Mouse (Mus musculus) mouse embryonic stem cell (cell line): ENCODE measurements around the gene Rnf4.

ENCODE experiments used
- in situ Hi-C, 2 experiments: fragments of 300-500 bp; cut with MboI; formaldehyde crosslinking; loops; 1 replicate in 1 of 2; 3 replicates in 1 of 2; pipeline ENCODE4 v1.14.3; 2019 to 2020; ENCODE audit warnings: low sequenced_read_pairs in 2 of 2, low pct_unique_long_range_greater_than_20kb in 1 of 2, mixed read lengths in 1 of 2; ENCODE audit not compliant: unreplicated experiment in 1 of 2

The Rnf4 gene

DNA sequence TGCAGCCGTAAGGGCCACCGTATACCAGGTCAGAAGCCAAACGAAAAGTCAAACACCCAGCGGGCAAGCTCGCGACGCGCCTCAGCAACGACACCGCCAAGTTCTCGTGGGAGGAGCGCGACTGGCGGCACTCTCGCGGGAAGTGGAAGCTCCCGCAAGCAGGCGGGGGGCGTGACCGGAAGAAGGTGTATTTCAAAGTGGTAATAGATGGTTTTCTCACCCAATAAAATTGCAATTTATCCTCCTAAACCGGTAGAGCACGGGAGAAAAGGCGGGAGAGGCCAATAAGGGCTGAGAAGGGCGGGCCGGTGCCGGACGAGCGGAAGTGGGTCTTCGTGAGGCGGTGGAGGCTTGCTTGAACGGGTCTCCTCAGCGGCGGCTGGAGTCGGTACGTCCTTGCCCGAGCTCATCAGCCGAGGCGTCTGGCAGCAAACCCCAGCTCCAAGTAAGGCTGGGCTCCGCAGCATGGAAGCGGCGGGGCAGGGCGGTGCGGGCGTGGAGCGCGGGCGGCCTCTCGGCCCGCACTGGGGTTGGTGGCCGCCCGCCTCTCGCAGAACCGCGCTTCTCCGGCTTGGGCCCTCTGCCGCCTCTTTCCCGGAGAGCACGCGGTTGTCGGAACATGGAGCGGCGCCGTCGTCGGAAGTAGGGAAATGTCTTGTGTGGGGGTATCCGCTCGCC is at the start of gene Rnf4:
TSS of gene Rnf4 (plus strand) at position 193 of the 678 bp plus-strand sequence.
- in situ Hi-C loops: no loop called here

GRCm38 (mm10) chr5:34286516-34286915 is 49.6 kb upstream of the Rnf4 start:
- in situ Hi-C loops: no loop called here

DNA sequence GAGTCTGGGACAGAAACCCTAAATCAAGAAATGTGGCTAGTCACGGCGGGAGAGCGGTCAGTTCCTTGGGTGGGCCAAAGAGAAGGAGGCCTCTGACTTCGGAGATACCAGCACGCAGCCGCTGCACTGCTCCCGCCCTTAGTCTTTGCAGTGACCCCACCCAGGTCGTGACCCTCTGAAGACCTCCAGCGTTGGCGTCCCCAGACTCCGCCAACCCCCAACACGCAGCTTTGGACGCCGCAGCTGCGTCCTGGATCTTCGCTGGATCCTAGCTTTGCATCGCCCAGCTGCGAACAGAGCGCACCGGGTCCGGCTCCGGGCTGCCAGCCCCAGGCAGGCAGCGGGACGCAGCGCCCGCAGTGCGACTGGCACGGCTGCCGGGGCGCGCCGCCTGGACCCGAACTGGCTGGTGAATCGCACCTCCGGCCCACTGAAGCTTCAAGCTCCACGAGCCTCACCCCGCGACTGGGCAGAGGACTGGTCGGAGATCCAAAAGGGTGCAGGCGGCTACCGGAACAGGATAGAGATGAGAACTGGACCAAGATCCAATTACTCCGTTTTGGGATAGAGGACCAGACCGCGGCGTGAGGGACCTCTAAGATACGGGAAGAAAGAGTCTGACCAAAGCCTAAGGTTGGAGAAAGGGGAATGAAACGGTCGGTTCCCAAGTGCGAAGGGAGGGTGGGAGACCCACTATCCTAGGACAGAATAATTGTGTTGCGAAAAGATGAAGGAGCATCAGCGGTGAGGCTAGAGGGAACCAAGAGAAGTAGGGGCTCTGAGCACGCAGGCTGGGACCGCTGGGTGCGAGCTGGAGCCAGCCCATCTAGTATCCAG is 48.9 kb upstream of the Rnf4 start:
- in situ Hi-C loops: no loop called here

GRCm38 (mm10) chr5:34287838-34288145 is 48.3 kb upstream of the Rnf4 start:
- in situ Hi-C loops: no loop called here

GRCm38 (mm10) chr5:34288154-34288716 is 47.9 kb upstream of the Rnf4 start, which contains the start of the genes Zfyve28 and Cfap99:
Zfyve28 (minus strand) TSS chr5:34288449.
Cfap99 (plus strand) TSS chr5:34288600.
- in situ Hi-C loops: no loop called here

GRCm38 (mm10) chr5:34289286-34289685 is 46.8 kb upstream of the Rnf4 start:
- in situ Hi-C loops: no loop called here

- in situ Hi-C loops: no loop called here
Observed at GRCm38 (mm10) chr5:34293363-34293762, 42.7 kb upstream of the Rnf4 start.

DNA sequence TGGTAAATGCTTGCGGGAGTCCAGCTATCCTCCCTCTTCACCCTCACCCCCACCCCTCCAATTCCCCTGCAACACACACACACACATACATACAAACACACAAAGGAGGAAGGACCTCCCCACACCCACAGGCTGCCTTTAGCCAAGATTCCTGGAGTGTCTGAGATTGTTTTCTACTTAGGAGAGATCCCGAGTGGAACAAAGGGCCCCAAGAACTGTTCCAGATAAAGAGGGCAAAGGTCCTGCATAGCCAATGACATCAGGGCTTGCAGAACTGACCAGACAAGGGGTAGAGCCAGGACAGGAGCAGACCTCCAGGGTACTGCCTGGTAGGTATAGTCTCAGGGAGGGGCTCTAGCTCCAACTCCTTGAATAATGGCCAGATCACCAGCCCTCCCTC is 41.4 kb upstream of the Rnf4 start:
- in situ Hi-C loops: no loop called here

DNA sequence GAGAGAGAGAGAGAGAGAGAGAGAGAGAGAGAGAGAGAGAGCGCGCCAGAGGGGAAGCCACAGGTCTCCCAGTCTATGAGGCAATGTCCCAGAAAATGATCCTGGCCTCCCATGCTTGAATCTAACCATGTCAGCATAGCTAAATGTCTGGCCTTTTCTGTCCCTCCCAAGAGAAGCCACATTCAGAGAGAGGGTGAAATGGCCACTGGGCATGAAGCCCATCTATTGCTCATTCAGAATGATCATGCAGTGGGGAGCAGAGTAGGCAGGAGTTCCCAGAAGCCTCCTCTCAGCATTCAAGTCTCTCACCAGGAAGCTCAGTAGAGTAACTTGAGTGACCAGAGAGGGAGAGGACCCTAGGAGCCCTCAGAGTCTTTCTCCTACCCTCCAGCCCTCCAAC is 40.9 kb upstream of the Rnf4 start:
- in situ Hi-C loops: no loop called here

- in situ Hi-C loops: no loop called here
Observed at GRCm38 (mm10) chr5:34298061-34298460, 38.0 kb upstream of the Rnf4 start.

GRCm38 (mm10) chr5:34298937-34299535 is 37.1 kb upstream of the Rnf4 start:
- in situ Hi-C loops: no loop called here

DNA sequence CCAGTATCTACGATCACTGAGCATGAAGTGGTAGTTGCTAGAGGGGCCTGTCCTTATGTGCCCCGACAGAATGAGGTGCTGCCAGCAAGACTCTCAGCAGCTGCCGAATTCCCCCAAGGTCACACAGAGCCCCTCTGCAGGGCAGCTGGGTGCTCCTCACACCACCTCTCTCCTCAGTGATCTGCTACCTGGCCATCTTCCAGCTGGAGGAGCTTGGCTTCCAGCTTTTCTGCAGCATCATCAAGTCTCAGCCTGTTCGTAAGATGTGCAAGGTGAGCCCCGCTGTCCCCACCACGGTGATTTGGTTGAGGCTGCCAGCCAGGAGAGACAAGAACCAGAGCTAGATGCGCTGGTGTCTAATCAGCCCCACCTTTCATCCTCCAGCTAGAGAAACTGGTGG is 33.7 kb upstream of the Rnf4 start:
- in situ Hi-C loops: no loop called here

DNA sequence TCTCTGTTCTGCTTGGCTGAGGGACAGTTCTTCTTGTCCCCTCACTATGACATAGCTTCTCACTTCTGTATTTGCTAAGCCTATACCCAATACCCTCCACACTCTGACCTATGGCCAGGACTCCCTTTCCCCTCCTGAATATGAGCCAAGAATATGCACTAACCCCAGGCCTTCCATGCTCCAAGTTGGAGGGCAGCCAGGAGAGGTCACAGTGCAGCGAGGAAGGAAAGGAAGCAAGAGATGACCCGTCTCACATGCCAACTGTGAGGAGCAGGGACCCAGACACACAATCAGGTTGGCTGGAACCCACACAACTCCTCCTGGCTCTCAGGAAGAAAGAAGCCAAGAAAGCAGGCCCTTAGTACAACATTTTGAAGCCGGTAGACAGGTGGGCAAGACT is 27.1 kb upstream of the Rnf4 start:
- in situ Hi-C loops: no loop called here

DNA sequence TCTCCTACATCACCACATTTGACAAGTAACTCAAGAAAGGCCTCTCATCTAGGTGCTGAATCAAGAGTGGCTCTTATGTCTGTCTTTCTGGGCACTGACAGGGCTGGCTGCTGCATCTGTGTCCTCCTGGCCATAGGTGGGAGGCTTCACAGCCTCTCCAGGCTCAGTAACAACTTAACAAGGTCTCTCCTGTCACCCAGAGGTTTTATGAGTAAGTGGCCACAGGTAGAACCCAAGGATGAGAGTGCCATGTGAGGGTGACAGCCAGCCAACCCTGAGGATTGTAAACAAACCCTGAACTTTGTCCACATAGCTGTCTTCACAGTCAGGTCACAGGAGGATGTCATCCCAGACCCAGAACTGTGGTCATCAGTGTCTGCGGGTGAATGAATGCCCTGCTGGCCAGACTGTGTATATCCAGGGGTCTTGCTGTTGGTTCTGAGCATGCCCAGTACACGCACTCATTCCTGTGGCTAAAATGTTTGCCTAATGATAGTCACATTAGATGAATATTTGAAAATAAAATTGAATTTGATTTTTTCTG is 16.5 kb upstream of the Rnf4 start:
- in situ Hi-C loops: no loop called here

- in situ Hi-C loops: no loop called here
Observed at GRCm38 (mm10) chr5:34321236-34321635, 14.9 kb upstream of the Rnf4 start.

DNA sequence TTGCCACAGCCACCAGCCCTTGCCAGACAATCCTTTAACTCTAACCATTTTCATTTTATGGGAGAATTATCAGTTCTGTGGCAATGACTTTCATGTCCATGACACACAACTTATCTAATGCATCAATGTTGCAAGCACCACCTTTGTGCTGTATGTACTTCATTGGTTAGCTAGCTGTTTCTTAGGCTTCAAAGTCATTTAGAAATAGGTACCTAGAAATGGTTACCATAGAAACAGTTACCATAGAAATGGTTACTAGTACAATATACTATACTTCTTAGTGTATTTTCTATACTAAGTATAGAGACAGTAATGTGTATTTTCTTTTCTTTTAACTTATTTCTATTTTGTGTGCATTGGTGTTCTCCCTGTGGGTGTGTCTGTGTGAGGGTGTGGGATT is 10.8 kb upstream of the Rnf4 start:
- in situ Hi-C loops: no loop called here

DNA sequence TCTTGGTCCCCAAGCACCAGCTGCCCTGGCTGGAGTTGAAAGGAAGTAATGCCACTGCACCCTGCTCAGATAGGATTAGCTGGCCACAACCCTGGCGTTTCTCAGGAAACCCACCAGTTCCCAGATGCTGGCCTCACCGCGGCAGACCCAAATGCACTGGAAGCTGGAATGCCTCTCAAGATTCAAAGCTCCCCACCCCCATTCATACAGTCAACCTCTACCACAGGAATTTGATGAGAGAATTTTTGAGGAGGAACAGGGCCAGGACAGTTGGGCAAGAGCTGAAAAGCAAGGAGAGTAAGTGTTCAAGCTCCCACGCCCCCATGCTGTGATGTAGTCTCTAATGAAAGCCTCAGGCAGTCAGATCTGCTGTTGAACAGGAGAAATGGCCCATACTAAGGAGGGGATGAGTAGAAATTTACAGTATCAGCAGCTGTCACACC is 9.8 kb upstream of the Rnf4 start:
- in situ Hi-C loops: no loop called here

DNA sequence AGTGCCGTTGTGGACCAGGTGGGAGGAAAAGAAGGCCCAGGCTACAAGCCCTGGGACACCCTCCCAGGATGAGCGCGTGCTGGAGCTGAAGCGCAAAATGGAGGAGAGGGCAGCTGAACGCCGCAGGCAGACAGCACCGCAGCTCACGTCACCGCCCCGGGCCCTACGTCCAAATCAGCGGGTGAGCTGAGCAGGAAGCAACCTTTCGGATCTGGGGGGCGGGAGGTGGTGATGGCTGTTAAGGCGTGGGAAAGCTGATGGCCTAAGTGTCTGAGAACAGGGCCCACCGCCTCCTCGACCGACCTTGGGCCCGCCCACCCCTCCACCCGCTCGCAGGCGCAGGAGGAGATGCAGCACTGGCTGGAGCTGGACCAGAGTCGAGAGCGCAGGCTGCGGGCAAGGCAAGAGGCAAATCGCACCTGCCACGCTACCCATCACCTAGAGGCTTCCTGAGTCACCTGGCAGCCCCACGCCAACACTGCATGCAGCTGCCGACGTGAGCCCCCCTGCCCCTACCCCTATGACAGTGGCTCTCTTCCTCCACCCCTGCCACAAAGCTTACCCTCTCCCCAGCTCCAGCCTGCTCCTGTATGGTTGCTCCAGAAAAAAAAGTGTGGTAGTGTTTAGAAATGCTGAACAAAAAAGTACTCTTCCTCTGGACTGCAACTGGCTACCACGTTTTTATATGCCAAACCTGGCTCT is 9.1 kb upstream of the Rnf4 start:
- in situ Hi-C loops: no loop called here
